Mouse (Mus musculus) ES-Bruce4 (cell line): ENCODE data around the gene Klrb1f.

Experiments
- CTCF ChIP-seq: IDR thresholded peaks from one replicate; pipeline ENCODE4 v1.8.1; 2011; ENCODE audit warnings: low read depth, low read length
- POLR2A ChIP-seq: IDR thresholded peaks from one replicate; pipeline ENCODE4 v1.8.1; 2011; ENCODE audit warnings: low read length; ENCODE audit not compliant: insufficient read depth

GRCm38 (mm10) chr6:129045601-129046000 is at the start of gene Klrb1f:
- TF ChIP-seq POLR2A, result no peak
- no peak for TF ChIP-seq CTCF
